Mouse (Mus musculus) limb, embryonic 11.5 days (tissue): ENCODE results near the gene Bbs12. TPM values are rescaled to one million over a fixed set of nuclear protein-coding genes. Genes with fewer than 3 reads are reported as not detected.
A peak's percentile ranks its signal among the peaks of the same experiment; 100 is the strongest.

Source experiments
- ATAC-seq: fragments of 200-750 bp; cut with Nextera tagmentation; 2 replicates; pipeline ENCODE4 v1.8.0; 2017; ENCODE audit warnings: low read depth; ENCODE audit not compliant: insufficient number of reproducible peaks, low FRiP score, low TSS enrichment
- DNase-seq: peaks from one replicate; pipeline ENCODE4 v3.0.0-alpha.2; 2015; ENCODE audit warnings: low spot score
- H3K27ac ChIP-seq: fragments of 300-500 bp; sonication (generic); replicated peaks from 2 replicates; pipeline ENCODE4 v1.5.1; 2014; ENCODE audit warnings: low read depth, mild to moderate bottlenecking, low read length
- H3K27me3 ChIP-seq: fragments of 300-500 bp; sonication (generic); 2 replicates; pipeline ENCODE4 v1.6.1; 2014; ENCODE audit warnings: mild to moderate bottlenecking, low read length, mixed read lengths; ENCODE audit not compliant: control insufficient read depth, insufficient read depth
- H3K36me3 ChIP-seq: fragments of 300-500 bp; sonication (generic); 2 replicates; pipeline ENCODE4 v1.6.1; 2014; ENCODE audit warnings: mild to moderate bottlenecking, low read length, moderate library complexity, mixed read lengths; ENCODE audit not compliant: control insufficient read depth, insufficient read depth
- H3K4me1 ChIP-seq: fragments of 300-500 bp; sonication (generic); 2 replicates; pipeline ENCODE4 v1.6.1; 2014; ENCODE audit warnings: low read length, mixed read lengths; ENCODE audit not compliant: control insufficient read depth, insufficient read depth
- H3K4me2 ChIP-seq: fragments of 300-500 bp; sonication (generic); 2 replicates; pipeline ENCODE4 v1.6.1; 2014; ENCODE audit warnings: low read depth, mild to moderate bottlenecking, moderate library complexity; ENCODE audit not compliant: severe bottlenecking
- H3K4me3 ChIP-seq: fragments of 300-500 bp; sonication (generic); 2 replicates; pipeline ENCODE4 v1.5.1; 2014; ENCODE audit warnings: low read depth, low read length
- H3K9ac ChIP-seq: fragments of 300-500 bp; sonication (generic); 2 replicates; pipeline ENCODE4 v1.6.1; 2014; ENCODE audit warnings: mild to moderate bottlenecking, low read length
- H3K9me3 ChIP-seq: fragments of 300-500 bp; sonication (generic); 2 replicates; pipeline ENCODE4 v1.6.1; 2016; ENCODE audit warnings: low read length; ENCODE audit not compliant: control insufficient read depth
- WGBS: fragments of 180-500 bp; shearing (Covaris S2); extraction: QIAGEN DNeasy Blood & Tissue Kit; methylation state at CpG from one replicate; pipeline ENCODE4 v1.1.7; 2014; 5-methylcytosine and 5-hydroxymethylcytosine counted together
- polyA plus RNA-seq: library from polyadenylated mRNA; unstranded; fragments of >200 nt; fragmentation: Nextera tagmentation; extraction: Ambion mirVana; gene quantifications from 2 replicates; pipeline ENCODE4 v1.2.1, GENCODE M21; 2014

Gene Bbs12
- polyA plus RNA-seq, 1 experiment from 2014 or later = 11.8 TPM

GRCm38 (mm10) chr3:37282299-37282922 lies 29.9 kb upstream of the Bbs12 start:
- Histone ChIP-seq H3K4me2 (no peak overlapping the region), H3K9ac (no peak overlapping the region), H3K4me3 (no peak overlapping the region), H3K36me3 (no peaks in the 10 kb centered on the region), H3K9me3 (no peaks in the 10 kb centered on the region), H3K27me3 (no peaks in the 10 kb centered on the region), H3K27ac (no peak overlapping the region), H3K4me1 (no peaks in the 10 kb centered on the region)
- whole genome bisulfite sequencing = 84% methylated on average over 11 of the region's 11 CpGs
- ATAC-seq = no peak
- DNase-seq = no peak

- DNase-seq (no peak), ATAC-seq (no peak)
- Histone ChIP-seq H3K9ac (no peak overlapping the region), H3K27ac (no peak overlapping the region), H3K36me3 (no peaks in the 10 kb centered on the region), H3K27me3 (no peaks in the 10 kb centered on the region), H3K4me3 (no peak overlapping the region), H3K9me3 (no peaks in the 10 kb centered on the region), H3K4me2 (no peak overlapping the region), H3K4me1 (no peaks in the 10 kb centered on the region)
- 81% methylated on average over 4 of the region's 4 CpGs for WGBS
Measured at GRCm38 (mm10) chr3:37283234-37283633, 29.1 kb upstream of the Bbs12 start.

- WGBS = 90% methylated on average over 2 of the region's 2 CpGs
- H3K4me1 ChIP-seq = no peaks in the 10 kb centered on the region
- H3K27me3 ChIP-seq = no peaks in the 10 kb centered on the region
- no peak overlapping the region for H3K9ac ChIP-seq
- no peaks in the 10 kb centered on the region for H3K36me3 ChIP-seq
- DNase-seq (no peak), ATAC-seq (no peak)
- no peak overlapping the region for H3K4me3 ChIP-seq
- H3K27ac ChIP-seq = no peak overlapping the region
- no peaks in the 10 kb centered on the region for H3K9me3 ChIP-seq
- no peak overlapping the region for H3K4me2 ChIP-seq
Measured at GRCm38 (mm10) chr3:37289237-37289636, 23.1 kb upstream of the Bbs12 start.

- Histone ChIP-seq H3K9ac (no peak overlapping the region), H3K4me2 (no peak overlapping the region), H3K36me3 (no peaks in the 10 kb centered on the region), H3K27ac (no peak overlapping the region), H3K27me3 (no peaks in the 10 kb centered on the region), H3K9me3 (no peaks in the 10 kb centered on the region), H3K4me1 (no peaks in the 10 kb centered on the region), H3K4me3 (no peak overlapping the region)
- WGBS = 70% methylated on average over 7 of the region's 7 CpGs
- DNase-seq = no peak
- ATAC-seq = no peak
Measured at GRCm38 (mm10) chr3:37290881-37291541, 21.3 kb upstream of the Bbs12 start.

- H3K27ac ChIP-seq = no peak overlapping the region
- no peaks in the 10 kb centered on the region for H3K4me1 ChIP-seq
- no peaks in the 10 kb centered on the region for H3K27me3 ChIP-seq
- H3K9me3 ChIP-seq = no peaks in the 10 kb centered on the region
- no peaks in the 10 kb centered on the region for H3K36me3 ChIP-seq
- no peak overlapping the region for H3K9ac ChIP-seq
- DNase-seq (no peak), ATAC-seq (no peak)
- no peak overlapping the region for H3K4me3 ChIP-seq
- WGBS = 67% methylated on average over 2 of the region's 2 CpGs
- no peak overlapping the region for H3K4me2 ChIP-seq
Measured at GRCm38 (mm10) chr3:37291929-37292328, 20.4 kb upstream of the Bbs12 start.

- Histone ChIP-seq H3K36me3 (no peaks in the 10 kb centered on the region), H3K4me2 (no peak overlapping the region), H3K9me3 (no peaks in the 10 kb centered on the region), H3K4me1 (no peaks in the 10 kb centered on the region), H3K27me3 (no peaks in the 10 kb centered on the region), H3K9ac (no peak overlapping the region), H3K27ac (no peak overlapping the region), H3K4me3 (no peak overlapping the region)
- no peak for ATAC-seq
- 60% methylated on average over 2 of the region's 2 CpGs for WGBS
- DNase-seq = no peak
Measured at GRCm38 (mm10) chr3:37292654-37293053, 19.7 kb upstream of the Bbs12 start.

GRCm38 (mm10) chr3:37299470-37299869 lies 12.9 kb upstream of the Bbs12 start:
- ATAC-seq (no peak), DNase-seq (no peak)
- Histone ChIP-seq H3K27ac (no peak overlapping the region), H3K4me1 (no peaks in the 10 kb centered on the region), H3K36me3 (no peaks in the 10 kb centered on the region), H3K4me2 (no peak overlapping the region), H3K9ac (no peak overlapping the region), H3K27me3 (no peaks in the 10 kb centered on the region), H3K9me3 (no peaks in the 10 kb centered on the region), H3K4me3 (no peak overlapping the region)
- WGBS = 85% methylated on average over 3 of the region's 3 CpGs

GRCm38 (mm10) chr3:37302685-37303084 lies 9.7 kb upstream of the Bbs12 start:
- Histone ChIP-seq H3K36me3 (no peaks in the 10 kb centered on the region), H3K27ac (no peak overlapping the region), H3K4me3 (no peak overlapping the region), H3K9me3 (peaks cover 2% of the 10 kb centered on the region; the same call in 1 of the 2 replicates), H3K4me2 (no peak overlapping the region), H3K27me3 (no peaks in the 10 kb centered on the region), H3K4me1 (no peaks in the 10 kb centered on the region), H3K9ac (no peak overlapping the region)
- DNase-seq = peak; percentile 69
- WGBS = 35% methylated on average over 12 of the region's 12 CpGs
- no peak for ATAC-seq
